Mouse (Mus musculus) ovary, adult 10 weeks (tissue): ENCODE data around the gene Gm20777. TPM values are rescaled to one million over a fixed set of nuclear protein-coding genes. Genes with fewer than 3 reads are reported as not detected.

ENCODE experiments used
- polyA plus RNA-seq: library from polyadenylated mRNA; stranded (reverse); fragments of 350-450 nt; fragmentation: Illumina TruSeq; extraction: RNeasy Lipid Tissue Mini Kit (QIAGEN cat#74804); gene quantifications from one replicate; pipeline ENCODE4 v1.2.3, GENCODE M21; 2014

The Gm20777 gene
- polyA plus RNA-seq, result not detected

GRCm38 (mm10) chrY:10752350-10752749, at the start of gene Gm20777:
Gene Gm20777, minus strand, starts transcription at chrY:10752450.

Other genes with a start within 250 kb of the Gm20777 start
- not detected for gene Gm20737, start 216.4 kb downstream of the Gm20777 start, polyA plus RNA-seq
- gene Gm21775, start 199.0 kb downstream of the Gm20777 start, polyA plus RNA-seq, result not detected
- not detected for gene Gm21900, start 136.1 kb downstream of the Gm20777 start, polyA plus RNA-seq